Mouse (Mus musculus) subcutaneous adipose tissue, adult 2 months (tissue): ENCODE results near the gene Tmem89. TPM values are rescaled to one million over a fixed set of nuclear protein-coding genes. Genes with fewer than 3 reads are reported as not detected.

ENCODE experiments used
- polyA plus RNA-seq: library from polyadenylated mRNA; depleted of rRNA; stranded (reverse); fragments of >200 nt; gene quantifications from 2 replicates; pipeline ENCODE4 v1.2.3, GENCODE M21; 2012; ENCODE audit warnings: low replicate concordance; rRNA removed

Gene Tmem89
- polyA plus RNA-seq: 0.13 and 0.49 TPM in 2 replicates

DNA sequence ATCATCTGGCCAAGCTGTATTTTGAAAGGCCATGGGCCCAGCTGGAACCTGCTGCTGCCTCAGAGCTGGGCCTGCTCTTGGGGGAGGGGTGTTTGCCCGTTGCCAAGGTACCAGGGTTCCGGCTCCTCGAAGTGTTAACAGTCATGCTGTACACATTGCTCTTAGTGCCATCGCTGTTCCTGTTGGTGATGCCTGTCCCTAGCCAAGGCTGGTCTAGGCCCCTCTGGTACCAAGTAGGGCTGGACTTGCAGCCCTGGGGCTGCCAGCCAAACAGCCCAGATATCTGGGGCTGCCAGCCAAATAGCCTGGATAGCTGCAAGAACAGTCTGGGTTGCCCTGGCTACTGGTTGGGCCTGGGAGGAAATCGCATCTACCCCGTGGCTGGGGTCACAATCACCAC, at the start of gene Tmem89:
TSS of gene Tmem89 (plus strand) at position 129 of the 400 bp plus-strand sequence.

GRCm38 (mm10) chr9:108936418-108937364, 22.3 kb downstream of the Tmem89 start, which contains the start of gene Uqcrc1:
Uqcrc1 (plus strand) TSS chr9:108936633.

DNA sequence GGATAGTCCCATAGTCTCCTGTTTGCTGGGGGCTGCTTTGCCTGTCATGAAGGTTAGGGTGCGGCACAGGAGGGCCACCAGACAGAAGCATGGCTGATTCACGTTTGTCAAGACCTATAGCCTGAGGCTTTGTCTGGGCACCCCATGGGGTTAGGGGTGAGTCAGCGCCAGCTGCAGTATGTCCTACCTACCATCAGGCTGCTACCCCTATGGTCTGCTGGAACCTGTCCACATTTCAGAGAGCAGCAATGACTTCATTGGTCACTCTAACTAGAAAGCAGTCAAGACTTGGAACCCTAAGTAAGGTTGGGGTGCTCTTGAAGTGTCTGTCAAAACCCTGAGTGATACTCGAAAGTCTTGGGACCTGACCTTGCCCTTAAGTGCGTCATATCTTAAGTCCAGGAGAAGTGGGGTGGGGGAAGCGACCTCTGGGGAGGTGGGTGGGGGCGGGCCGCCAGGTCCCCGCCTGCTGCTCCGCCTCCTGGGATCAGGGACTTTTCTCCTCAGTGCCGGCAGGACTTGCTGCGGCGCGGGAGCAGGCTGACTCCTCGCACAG, 38.7 kb downstream of the Tmem89 start, which contains the start of gene Col7a1:
TSS of gene Col7a1 (plus strand) at position 506 of the 556 bp plus-strand sequence.

Other genes with a start within 250 kb of the Tmem89 start
- gene Prkar2a, start 225.3 kb upstream of the Tmem89 start, polyA plus RNA-seq: 15.6 and 32.7 TPM in 2 replicates
- 53.3 and 84.8 TPM in 2 replicates for gene Ip6k2, start 130.8 kb upstream of the Tmem89 start, polyA plus RNA-seq
- gene Nckipsd, start 106.3 kb upstream of the Tmem89 start, polyA plus RNA-seq: 25.4 and 31.7 TPM in 2 replicates
- gene Celsr3, start 88.3 kb upstream of the Tmem89 start, polyA plus RNA-seq: 1.4 and 1.5 TPM in 2 replicates
- 26.4 and 31.9 TPM in 2 replicates for gene Slc26a6, start 61.3 kb upstream of the Tmem89 start, polyA plus RNA-seq
- gene Uqcrc1, start 22.0 kb downstream of the Tmem89 start, polyA plus RNA-seq: 604 and 794 TPM in 2 replicates
- 1.3 and 60.7 TPM in 2 replicates for gene Col7a1, start 39.0 kb downstream of the Tmem89 start, polyA plus RNA-seq
- 0.13 and 5.4 TPM in 2 replicates for gene Ucn2, start 71.4 kb downstream of the Tmem89 start, polyA plus RNA-seq
- gene Pfkfb4, start 77.2 kb downstream of the Tmem89 start, polyA plus RNA-seq: 27.1 and 36.5 TPM in 2 replicates
- gene Shisa5, start 123.9 kb downstream of the Tmem89 start, polyA plus RNA-seq: 391 TPM in 2 replicates
- 72.5 and 97.1 TPM in 2 replicates for gene Trex1, start 145.1 kb downstream of the Tmem89 start, polyA plus RNA-seq
- gene Atrip, start 159.5 kb downstream of the Tmem89 start, polyA plus RNA-seq: 21.4 and 33.6 TPM in 2 replicates
- gene Ccdc51, start 167.9 kb downstream of the Tmem89 start, polyA plus RNA-seq: 6.7 and 7.9 TPM in 2 replicates
- 30.9 and 35.7 TPM in 2 replicates for gene Tma7, start 168.0 kb downstream of the Tmem89 start, polyA plus RNA-seq
- 5.2 and 25.0 TPM in 2 replicates for gene Plxnb1, start 180.8 kb downstream of the Tmem89 start, polyA plus RNA-seq
- not detected in 2 replicates for gene Fbxw21, start 247.4 kb downstream of the Tmem89 start, polyA plus RNA-seq